Mouse (Mus musculus): ENCODE data around the gene Tti1. TPM values are rescaled to one million over a fixed set of nuclear protein-coding genes. Genes with fewer than 3 reads are reported as not detected.
"Not testable (repeated sequence)": the region's sequence is repeated elsewhere in the genome, so short reads cannot be mapped to it uniquely, and the experiment has no call there.

Tti1 gene
- polyA plus RNA-seq, 1 experiment: 5.5 TPM

GRCm38 (mm10) chr2:158064571-158065048 is 36.4 kb upstream of the Tti1 start:
- H3K36me3 ChIP-seq (replicated peaks; ENCODE audit: low read length): peaks cover 87% of the 10 kb centered on the region
- H3K4me3 ChIP-seq (replicated peaks): no peak overlapping the region
- H3K27me3 ChIP-seq (replicated peaks): no peaks in the 10 kb centered on the region
- H3K4me1 ChIP-seq: peaks cover 23% of the 10 kb centered on the region
- H3K9me3 ChIP-seq: no peaks in the 10 kb centered on the region
- no peak for TF ChIP-seq GATA1 (IDR thresholded peaks at IDR 0.05; ENCODE audit: borderline replicate concordance, low read length)
- TF ChIP-seq FLI1 (IDR thresholded peaks at IDR 0.05; ENCODE audit: low read length): no peak

GRCm38 (mm10) chr2:158063036-158063435 is 34.8 kb upstream of the Tti1 start:
- H3K4me3 ChIP-seq (replicated peaks): no peak overlapping the region
- H3K4me1 ChIP-seq: peaks cover 26% of the 10 kb centered on the region
- no peaks in the 10 kb centered on the region for H3K9me3 ChIP-seq
- peaks cover 96% of the 10 kb centered on the region for H3K36me3 ChIP-seq (replicated peaks; ENCODE audit: low read length)
- TF ChIP-seq GATA1 (IDR thresholded peaks at IDR 0.05; ENCODE audit: borderline replicate concordance, low read length): no peak
- no peak for TF ChIP-seq FLI1 (IDR thresholded peaks at IDR 0.05; ENCODE audit: low read length)
- H3K27me3 ChIP-seq (replicated peaks): no peaks in the 10 kb centered on the region

- Histone ChIP-seq H3K27me3 (replicated peaks) (no peaks in the 10 kb centered on the region), H3K36me3 (replicated peaks; ENCODE audit: low read length) (peaks cover 98% of the 10 kb centered on the region), H3K4me1 (peaks cover 17% of the 10 kb centered on the region), H3K4me3 (replicated peaks) (no peak overlapping the region), H3K9me3 (no peaks in the 10 kb centered on the region)
- TF ChIP-seq FLI1 (IDR thresholded peaks at IDR 0.05; ENCODE audit: low read length) (no peak), GATA1 (IDR thresholded peaks at IDR 0.05; ENCODE audit: borderline replicate concordance, low read length) (no peak; the same call in 2 of the 3 replicates)
Measured at GRCm38 (mm10) chr2:158059666-158060105, 31.5 kb upstream of the Tti1 start.

GRCm38 (mm10) chr2:158058534-158058933 is 30.3 kb upstream of the Tti1 start:
- TF ChIP-seq FLI1 (IDR thresholded peaks at IDR 0.05; ENCODE audit: low read length): no peak
- TF ChIP-seq GATA1 (IDR thresholded peaks at IDR 0.05; ENCODE audit: borderline replicate concordance, low read length): no peak
- Histone ChIP-seq H3K36me3 (replicated peaks; ENCODE audit: low read length) (peaks cover 93% of the 10 kb centered on the region), H3K27me3 (replicated peaks) (no peaks in the 10 kb centered on the region), H3K9me3 (no peaks in the 10 kb centered on the region), H3K4me1 (peaks cover 14% of the 10 kb centered on the region), H3K4me3 (replicated peaks) (no peak overlapping the region)

- H3K27me3 ChIP-seq (replicated peaks): no peaks in the 10 kb centered on the region
Measured at GRCm38 (mm10) chr2:158057030-158057429, 28.8 kb upstream of the Tti1 start.

GRCm38 (mm10) chr2:158055383-158055782 is 27.1 kb upstream of the Tti1 start:
- H3K36me3 ChIP-seq (replicated peaks; ENCODE audit: low read length): peaks cover 82% of the 10 kb centered on the region
- H3K27me3 ChIP-seq (replicated peaks); H3K9me3 ChIP-seq; H3K4me3 ChIP-seq (replicated peaks): not testable (repeated sequence)
- H3K4me1 ChIP-seq: peaks cover 14% of the 10 kb centered on the region

More at GRCm38 (mm10) chr2:158057030-158057429, 28.8 kb upstream of the Tti1 start:
- Histone ChIP-seq H3K4me3 (replicated peaks) (no peak overlapping the region), H3K36me3 (replicated peaks; ENCODE audit: low read length) (peaks cover 88% of the 10 kb centered on the region), H3K4me1 (peaks cover 14% of the 10 kb centered on the region), H3K9me3 (no peaks in the 10 kb centered on the region)
- no peak for TF ChIP-seq GATA1 (IDR thresholded peaks at IDR 0.05; ENCODE audit: borderline replicate concordance, low read length)
- TF ChIP-seq FLI1 (IDR thresholded peaks at IDR 0.05; ENCODE audit: low read length): no peak

GRCm38 (mm10) chr2:158054596-158054995 is 26.4 kb upstream of the Tti1 start:
- Histone ChIP-seq H3K9me3 (no peaks in the 10 kb centered on the region), H3K27me3 (replicated peaks) (no peaks in the 10 kb centered on the region), H3K36me3 (replicated peaks; ENCODE audit: low read length) (peaks cover 81% of the 10 kb centered on the region), H3K4me3 (replicated peaks) (no peak overlapping the region), H3K4me1 (peaks cover 8% of the 10 kb centered on the region)
- TF ChIP-seq GATA1 (IDR thresholded peaks at IDR 0.05; ENCODE audit: borderline replicate concordance, low read length) (no peak), FLI1 (IDR thresholded peaks at IDR 0.05; ENCODE audit: low read length) (no peak)

- H3K27me3 ChIP-seq (replicated peaks): no peaks in the 10 kb centered on the region
- no peaks in the 10 kb centered on the region for H3K9me3 ChIP-seq
- peaks cover 80% of the 10 kb centered on the region for H3K36me3 ChIP-seq (replicated peaks; ENCODE audit: low read length)
- no peak for TF ChIP-seq FLI1 (IDR thresholded peaks at IDR 0.05; ENCODE audit: low read length)
- no peak for TF ChIP-seq GATA1 (IDR thresholded peaks at IDR 0.05; ENCODE audit: borderline replicate concordance, low read length)
- H3K4me1 ChIP-seq: peaks cover 6% of the 10 kb centered on the region; the same call in 1 of the 2 replicates
- H3K4me3 ChIP-seq (replicated peaks): no peak overlapping the region
Measured at GRCm38 (mm10) chr2:158050116-158050515, 21.9 kb upstream of the Tti1 start.

- Histone ChIP-seq H3K9me3 (no peaks in the 10 kb centered on the region), H3K27me3 (replicated peaks) (no peaks in the 10 kb centered on the region), H3K4me1 (peaks cover 6% of the 10 kb centered on the region; the same call in 1 of the 2 replicates), H3K4me3 (replicated peaks) (no peak overlapping the region), H3K36me3 (replicated peaks; ENCODE audit: low read length) (peaks cover 85% of the 10 kb centered on the region)
- TF ChIP-seq GATA1 (IDR thresholded peaks at IDR 0.05; ENCODE audit: borderline replicate concordance, low read length): no peak
- TF ChIP-seq FLI1 (IDR thresholded peaks at IDR 0.05; ENCODE audit: low read length): no peak
Measured at GRCm38 (mm10) chr2:158048718-158049117, 20.5 kb upstream of the Tti1 start.

- Histone ChIP-seq H3K27me3 (replicated peaks) (no peaks in the 10 kb centered on the region), H3K36me3 (replicated peaks; ENCODE audit: low read length) (peaks cover 91% of the 10 kb centered on the region), H3K9me3 (no peaks in the 10 kb centered on the region), H3K4me1 (peaks cover 6% of the 10 kb centered on the region; the same call in 1 of the 2 replicates), H3K4me3 (replicated peaks) (no peak overlapping the region)
- TF ChIP-seq FLI1 (IDR thresholded peaks at IDR 0.05; ENCODE audit: low read length) (no peak), GATA1 (IDR thresholded peaks at IDR 0.05; ENCODE audit: borderline replicate concordance, low read length) (no peak)
Measured at GRCm38 (mm10) chr2:158047903-158048302, 19.7 kb upstream of the Tti1 start.

- Histone ChIP-seq H3K9me3 (no peaks in the 10 kb centered on the region), H3K36me3 (replicated peaks; ENCODE audit: low read length) (peaks cover 90% of the 10 kb centered on the region)
- TF ChIP-seq GATA1 (IDR thresholded peaks at IDR 0.05; ENCODE audit: borderline replicate concordance, low read length) (no peak), FLI1 (IDR thresholded peaks at IDR 0.05; ENCODE audit: low read length) (no peak)
Measured at GRCm38 (mm10) chr2:158046186-158046585, 18.0 kb upstream of the Tti1 start.

More at GRCm38 (mm10) chr2:158046186-158046585, 18.0 kb upstream of the Tti1 start:
- peaks cover 6% of the 10 kb centered on the region; the same call in 1 of the 2 replicates for H3K4me1 ChIP-seq
- no peaks in the 10 kb centered on the region for H3K27me3 ChIP-seq (replicated peaks)
- no peak overlapping the region for H3K4me3 ChIP-seq (replicated peaks)
